Mouse (Mus musculus) brain, embryonic 14.5 days (tissue): ENCODE results near the gene Sdc3.

Experiments
- CTCF ChIP-seq: fragments of 200-500 bp; IDR thresholded peaks from 2 replicates; pipeline ENCODE4 v1.5.1; 2012; ENCODE audit warnings: inconsistent platforms, mild to moderate bottlenecking, moderate library complexity, borderline replicate concordance; ENCODE audit not compliant: insufficient read depth, insufficient read length; ENCODE audit errors: extremely low read depth
- POLR2A ChIP-seq: fragments of 200-500 bp; IDR thresholded peaks from 2 replicates; pipeline ENCODE4 v1.6.1; 2012; ENCODE audit warnings: mild to moderate bottlenecking, inconsistent platforms, borderline replicate concordance; ENCODE audit not compliant: poor library complexity, insufficient read depth, insufficient read length, severe bottlenecking; ENCODE audit errors: extremely low read depth

- TF ChIP-seq CTCF (no peak), POLR2A (no peak)
Observed at GRCm38 (mm10) chr4:130836281-130837061, 44.1 kb downstream of the Sdc3 start.
